Mouse (Mus musculus) bone marrow macrophage, adult 2 months (primary cell): Measurements from ENCODE around the gene Cdt1. TPM values are rescaled to one million over a fixed set of nuclear protein-coding genes. Genes with fewer than 3 reads are reported as not detected.

ENCODE experiments used
- H3K27ac ChIP-seq: 2 replicates; pipeline ENCODE4 v1.5.1; 2012; ENCODE audit warnings: low read depth, low read length; ENCODE audit not compliant: insufficient read depth
- H3K4me1 ChIP-seq: 2 replicates; pipeline ENCODE4 v1.6.1; 2012; ENCODE audit warnings: low read length; ENCODE audit not compliant: control insufficient read depth, insufficient read depth
- H3K4me3 ChIP-seq: 2 replicates; pipeline ENCODE4 v1.5.1; 2012; ENCODE audit warnings: mild to moderate bottlenecking, low read length, moderate library complexity; ENCODE audit not compliant: insufficient read depth
- CTCF ChIP-seq: IDR thresholded peaks from 2 replicates; pipeline ENCODE4 v1.5.1; 2012; ENCODE audit warnings: low read depth, mild to moderate bottlenecking, low read length, moderate library complexity
- POLR2A ChIP-seq: IDR thresholded peaks from 2 replicates; pipeline ENCODE4 v1.6.1; 2012; ENCODE audit warnings: mild to moderate bottlenecking, low read depth, low read length, borderline replicate concordance
- polyA plus RNA-seq: library from polyadenylated mRNA; stranded (reverse); fragments of >200 nt; gene quantifications from 2 replicates; pipeline ENCODE4 v1.2.4, GENCODE M21; 2012; ENCODE audit not compliant: missing spikeins, insufficient read depth, insufficient read length

Cdt1 gene
- polyA plus RNA-seq, 1 experiment = 22.9 TPM

DNA sequence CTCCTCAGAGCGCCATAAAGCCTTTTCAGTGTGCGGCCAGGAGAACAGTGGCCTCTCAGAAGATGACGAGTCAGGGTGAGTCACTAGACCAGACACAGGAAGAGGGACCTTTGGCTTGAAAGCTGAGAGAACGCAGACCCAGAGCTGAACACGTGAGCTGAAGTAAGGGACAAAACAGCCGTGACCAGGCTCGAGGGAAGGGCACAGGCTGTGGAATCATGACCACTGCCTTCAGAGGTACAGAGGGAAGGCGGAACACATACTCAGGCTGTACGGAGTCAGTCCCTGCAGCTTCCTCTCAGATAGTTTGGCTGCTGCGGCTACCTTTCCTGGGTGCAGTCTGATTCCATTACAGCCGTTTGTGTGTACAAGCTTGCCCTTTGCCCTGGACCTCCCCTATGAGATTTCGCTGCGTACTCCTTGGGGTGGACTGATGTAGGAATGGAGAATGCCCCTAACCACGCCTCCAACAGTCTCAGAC, 17.6 kb downstream of the Cdt1 start:
- Histone ChIP-seq H3K4me1 (peaks cover 35% of the 10 kb centered on the region), H3K4me3 (peak overlapping the region; percentile 25)

GRCm38 (mm10) chr8:122586171-122586570, 18.4 kb downstream of the Cdt1 start:
- no peak overlapping the region for H3K4me3 ChIP-seq
- TF ChIP-seq POLR2A (no peak), CTCF (no peak)
- peaks cover 35% of the 10 kb centered on the region for H3K4me1 ChIP-seq
- peak overlapping the region; percentile 79 for H3K27ac ChIP-seq

More for the DNA sequence above, 17.6 kb downstream of the Cdt1 start:
- TF ChIP-seq POLR2A (no peak), CTCF (no peak)
- peak overlapping the region; percentile 79 for H3K27ac ChIP-seq

GRCm38 (mm10) chr8:122586749-122587148, 18.9 kb downstream of the Cdt1 start:
- no peak overlapping the region for H3K27ac ChIP-seq
- TF ChIP-seq POLR2A = no peak
- no peak for TF ChIP-seq CTCF
- H3K4me3 ChIP-seq = no peak overlapping the region
- H3K4me1 ChIP-seq = peaks cover 35% of the 10 kb centered on the region

- TF ChIP-seq CTCF (no peak), POLR2A (no peak)
- peaks cover 6% of the 10 kb centered on the region for H3K4me1 ChIP-seq
- no peak overlapping the region for H3K4me3 ChIP-seq
- no peak overlapping the region for H3K27ac ChIP-seq
Observed at GRCm38 (mm10) chr8:122593240-122593639, 25.4 kb downstream of the Cdt1 start.

DNA sequence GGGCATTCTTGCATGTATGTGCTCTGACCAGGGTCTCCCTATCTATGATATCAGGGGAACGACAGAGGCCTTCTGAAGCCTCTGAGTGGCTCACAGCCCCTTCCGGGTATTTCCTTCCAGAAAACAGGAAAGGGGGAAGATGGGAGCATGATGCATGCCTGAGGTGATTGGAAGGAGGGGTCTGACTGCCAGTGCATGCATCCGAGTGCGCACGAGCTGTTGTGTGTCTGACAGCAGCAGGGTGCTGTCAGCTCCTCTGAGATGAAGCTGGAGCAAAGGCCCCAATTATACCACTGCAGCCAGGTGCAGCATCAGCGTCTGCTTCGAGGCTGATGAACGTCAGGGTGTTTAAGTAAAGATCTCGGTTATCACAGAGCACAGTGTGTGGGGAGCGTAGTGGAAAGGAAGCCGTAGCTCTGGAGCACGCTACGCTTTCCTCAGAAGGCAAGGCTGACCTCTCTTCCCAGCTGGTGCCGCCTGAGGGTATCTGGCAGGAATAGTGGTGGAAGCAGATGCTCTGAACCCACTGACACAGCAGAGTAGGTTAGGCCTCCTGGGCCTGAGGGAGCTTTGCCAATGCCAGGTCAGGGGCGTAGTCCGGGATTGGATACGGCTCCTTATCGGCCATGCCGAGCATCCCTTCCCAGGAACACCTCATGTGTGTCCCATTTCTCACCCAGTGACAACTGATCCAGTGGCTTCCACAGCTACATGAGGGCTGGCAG, 26.1 kb downstream of the Cdt1 start:
- TF ChIP-seq CTCF (no peak), POLR2A (no peak)
- no peak overlapping the region for H3K27ac ChIP-seq
- peaks cover 6% of the 10 kb centered on the region for H3K4me1 ChIP-seq
- H3K4me3 ChIP-seq = no peak overlapping the region

- no peak for TF ChIP-seq CTCF
- no peak for TF ChIP-seq POLR2A
- no peak overlapping the region for H3K4me3 ChIP-seq
- peaks cover 6% of the 10 kb centered on the region for H3K4me1 ChIP-seq
- no peak overlapping the region for H3K27ac ChIP-seq
Observed at GRCm38 (mm10) chr8:122596031-122596430, 28.2 kb downstream of the Cdt1 start.

DNA sequence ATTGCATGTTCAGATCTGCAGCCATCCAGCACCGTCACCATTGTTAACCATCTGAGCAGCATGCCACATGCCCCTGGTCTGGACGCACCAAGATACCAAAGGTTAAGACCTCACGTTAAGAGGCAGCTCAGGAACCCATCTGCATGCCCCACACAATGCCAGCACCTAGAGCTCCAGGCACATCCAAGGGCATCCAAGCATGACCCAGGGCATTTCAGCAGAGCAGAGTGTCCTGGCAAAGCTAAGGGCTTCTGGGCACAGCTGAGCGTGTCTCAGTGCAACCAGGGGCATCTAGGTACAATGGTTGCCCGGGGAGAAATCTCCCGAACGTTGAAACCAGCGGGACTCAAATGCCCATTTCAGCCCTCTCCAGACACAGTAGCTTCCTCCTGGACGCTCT, 32.9 kb downstream of the Cdt1 start:
- Histone ChIP-seq H3K4me3 (no peak overlapping the region), H3K27ac (no peak overlapping the region), H3K4me1 (peaks cover 17% of the 10 kb centered on the region)
- TF ChIP-seq CTCF = no peak
- TF ChIP-seq POLR2A = no peak

DNA sequence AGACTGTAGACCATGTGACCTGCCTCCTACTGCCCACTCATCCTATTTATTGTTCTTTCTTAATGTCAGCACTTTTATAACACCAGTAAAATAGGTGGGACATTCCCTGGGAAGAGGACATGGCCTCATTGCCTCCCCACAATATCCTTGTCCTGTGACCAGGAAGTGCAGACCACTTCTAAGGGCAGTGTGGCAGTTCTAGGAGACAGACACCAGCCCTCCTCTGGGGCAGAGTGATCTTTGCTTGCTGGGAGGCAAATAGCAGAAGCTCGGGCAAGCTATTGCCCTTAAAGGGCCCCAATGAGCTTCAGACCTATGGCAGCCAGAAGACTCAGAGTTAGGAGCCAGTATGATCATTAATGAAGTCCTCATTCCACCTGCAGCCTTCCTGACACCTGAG, 36.8 kb downstream of the Cdt1 start:
- no peak overlapping the region for H3K4me3 ChIP-seq
- H3K27ac ChIP-seq = peak overlapping the region; percentile 59
- peaks cover 20% of the 10 kb centered on the region for H3K4me1 ChIP-seq
- TF ChIP-seq CTCF (no peak), POLR2A (no peak)

GRCm38 (mm10) chr8:122605367-122605766, 37.6 kb downstream of the Cdt1 start:
- Histone ChIP-seq H3K4me1 (peaks cover 24% of the 10 kb centered on the region), H3K4me3 (no peak overlapping the region), H3K27ac (peak overlapping the region; percentile 59)
- no peak for TF ChIP-seq POLR2A
- TF ChIP-seq CTCF = no peak

DNA sequence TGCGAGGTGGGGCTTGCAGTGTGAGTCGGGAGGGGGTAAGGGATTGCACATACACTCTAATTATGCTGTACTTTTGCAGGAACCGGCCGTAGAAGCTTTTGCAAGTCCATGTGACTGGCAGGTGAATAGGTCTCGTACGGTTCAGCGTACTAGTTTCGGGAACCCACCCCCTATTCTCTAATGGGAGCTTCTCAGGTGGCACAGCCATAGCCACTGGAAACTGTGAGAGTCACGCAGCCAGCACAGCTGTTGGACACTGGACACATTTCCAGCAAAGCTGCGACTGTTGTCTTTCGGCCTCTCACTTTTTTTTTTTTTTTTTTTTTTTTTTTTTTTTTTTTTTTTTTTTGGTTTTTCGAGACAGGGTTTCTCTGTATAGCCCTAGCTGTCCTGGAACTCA, 39.0 kb downstream of the Cdt1 start:
- Histone ChIP-seq H3K4me3 (no peak overlapping the region), H3K4me1 (peaks cover 24% of the 10 kb centered on the region), H3K27ac (no peak overlapping the region)
- TF ChIP-seq CTCF (no peak), POLR2A (no peak)
